Mouse (Mus musculus) neural tube, embryonic 11.5 days (tissue): ENCODE data around the gene Hpca. TPM values are rescaled to one million over a fixed set of nuclear protein-coding genes. Genes with fewer than 3 reads are reported as not detected.

ENCODE experiments used
- polyA plus RNA-seq: library from polyadenylated mRNA; unstranded; fragments of >200 nt; fragmentation: Nextera tagmentation; extraction: Ambion mirVana; gene quantifications from 2 replicates; pipeline ENCODE4 v1.2.1, GENCODE M21; 2014

The Hpca gene
- polyA plus RNA-seq, 1 experiment from 2014 or later: 8.9 TPM

Other genes with a start within 250 kb of the Hpca start
- 20.6 and 21.8 TPM in 2 replicates for gene Trim62, start 238.5 kb downstream of the Hpca start, polyA plus RNA-seq
- 12.9 and 14.6 TPM in 2 replicates for gene Azin2, start 159.6 kb downstream of the Hpca start, polyA plus RNA-seq
- gene Ak2, start 130.1 kb downstream of the Hpca start, polyA plus RNA-seq: 133 and 134 TPM in 2 replicates
- gene Rnf19b, start 63.8 kb downstream of the Hpca start, polyA plus RNA-seq: 11.8 and 13.6 TPM in 2 replicates
- gene Tmem54, start 16.5 kb downstream of the Hpca start, polyA plus RNA-seq: 1.5 TPM in 2 replicates
- 23.5 and 26.2 TPM in 2 replicates for gene Fndc5, start 15.0 kb upstream of the Hpca start, polyA plus RNA-seq
- gene S100pbp, start 67.7 kb upstream of the Hpca start, polyA plus RNA-seq: 21.3 and 21.5 TPM in 2 replicates
- 103 and 115 TPM in 2 replicates for gene Yars, start 67.7 kb upstream of the Hpca start, polyA plus RNA-seq
- 3.9 and 4.3 TPM in 2 replicates for gene C77080, start 139.4 kb upstream of the Hpca start, polyA plus RNA-seq
- 1.3 and 1.6 TPM in 2 replicates for gene Sync, start 165.6 kb upstream of the Hpca start, polyA plus RNA-seq
- 483 and 511 TPM in 2 replicates for gene Rbbp4, start 213.3 kb upstream of the Hpca start, polyA plus RNA-seq
- gene Zbtb8os, start 213.7 kb upstream of the Hpca start, polyA plus RNA-seq: 36.7 and 42.4 TPM in 2 replicates